Mouse (Mus musculus) megakaryocyte, embryonic 14.5 days (primary cell): Measurements from ENCODE around the gene Tmem39a. TPM values are rescaled to one million over a fixed set of nuclear protein-coding genes. Genes with fewer than 3 reads are reported as not detected.

Experiments
- H3K27me3 ChIP-seq: replicated peaks from 2 replicates; pipeline ENCODE3; 2012; ENCODE audit warnings: inconsistent platforms
- H3K36me3 ChIP-seq: replicated peaks from 2 replicates; pipeline ENCODE3; 2012; ENCODE audit warnings: low read length, inconsistent platforms, mixed read lengths
- H3K4me1 ChIP-seq: 2 replicates; pipeline ENCODE4 v1.6.1; 2012; ENCODE audit warnings: inconsistent platforms
- H3K4me3 ChIP-seq: replicated peaks from 2 replicates; pipeline ENCODE3; 2012; ENCODE audit warnings: moderate library complexity, mild to moderate bottlenecking, inconsistent platforms
- H3K9me3 ChIP-seq: 2 replicates; pipeline ENCODE4 v1.6.1; 2012; ENCODE audit warnings: inconsistent platforms
- FLI1 ChIP-seq: IDR thresholded peaks from 2 replicates; pipeline ENCODE4 v1.6.1; 2012; ENCODE audit warnings: low read length, inconsistent platforms, mixed read lengths
- GATA1 ChIP-seq: IDR thresholded peaks from 3 replicates; pipeline ENCODE4 v1.6.1; 2012; ENCODE audit warnings: mixed read lengths, low read length, inconsistent platforms, borderline replicate concordance
- polyA plus RNA-seq: library from polyadenylated mRNA; stranded (reverse); fragments of >175 nt; gene quantifications from 2 replicates; pipeline ENCODE4 v1.2.3, GENCODE M21; 2012; ENCODE audit warnings: low replicate concordance; ENCODE audit not compliant: insufficient read depth

Gene Tmem39a
- polyA plus RNA-seq, 1 experiment = 10.3 TPM

- H3K4me3 ChIP-seq = no peak overlapping the region
- H3K4me1 ChIP-seq = no peaks in the 10 kb centered on the region
- H3K27me3 ChIP-seq = peaks cover 2% of the 10 kb centered on the region
- no peak for TF ChIP-seq GATA1
- no peak for TF ChIP-seq FLI1
- H3K36me3 ChIP-seq = no peaks in the 10 kb centered on the region
- peaks cover 39% of the 10 kb centered on the region for H3K9me3 ChIP-seq
Measured at GRCm38 (mm10) chr16:38608687-38609086, 50.2 kb downstream of the Tmem39a start.

GRCm38 (mm10) chr16:38609092-38609491 is 50.6 kb downstream of the Tmem39a start:
- Histone ChIP-seq H3K27me3 (peaks cover 2% of the 10 kb centered on the region), H3K4me1 (no peaks in the 10 kb centered on the region), H3K9me3 (peaks cover 39% of the 10 kb centered on the region), H3K4me3 (no peak overlapping the region), H3K36me3 (no peaks in the 10 kb centered on the region)
- TF ChIP-seq FLI1 = no peak

GRCm38 (mm10) chr16:38612646-38613045 is 54.1 kb downstream of the Tmem39a start:
- Histone ChIP-seq H3K27me3 (no peaks in the 10 kb centered on the region), H3K9me3 (peaks cover 39% of the 10 kb centered on the region), H3K36me3 (no peaks in the 10 kb centered on the region), H3K4me3 (no peak overlapping the region), H3K4me1 (no peaks in the 10 kb centered on the region)
- TF ChIP-seq GATA1 = no peak
- no peak for TF ChIP-seq FLI1

- H3K4me3 ChIP-seq = no peak overlapping the region
- H3K27me3 ChIP-seq = no peaks in the 10 kb centered on the region
- no peaks in the 10 kb centered on the region for H3K4me1 ChIP-seq
- H3K9me3 ChIP-seq = peaks cover 39% of the 10 kb centered on the region
- TF ChIP-seq GATA1 (no peak), FLI1 (no peak)
- no peaks in the 10 kb centered on the region for H3K36me3 ChIP-seq
Measured at GRCm38 (mm10) chr16:38613646-38614045, 55.1 kb downstream of the Tmem39a start.

GRCm38 (mm10) chr16:38617977-38618376 is 59.5 kb downstream of the Tmem39a start:
- Histone ChIP-seq H3K9me3 (peaks cover 10% of the 10 kb centered on the region), H3K36me3 (no peaks in the 10 kb centered on the region), H3K4me3 (no peak overlapping the region), H3K27me3 (no peaks in the 10 kb centered on the region), H3K4me1 (no peaks in the 10 kb centered on the region)
- TF ChIP-seq GATA1 (no peak), FLI1 (no peak)

GRCm38 (mm10) chr16:38619054-38619453 is 60.6 kb downstream of the Tmem39a start:
- TF ChIP-seq FLI1 (no peak), GATA1 (no peak)
- no peak overlapping the region for H3K4me3 ChIP-seq
- H3K27me3 ChIP-seq = no peaks in the 10 kb centered on the region
- H3K9me3 ChIP-seq = peaks cover 10% of the 10 kb centered on the region
- H3K36me3 ChIP-seq = no peaks in the 10 kb centered on the region
- H3K4me1 ChIP-seq = no peaks in the 10 kb centered on the region

GRCm38 (mm10) chr16:38620696-38621450 is 62.4 kb downstream of the Tmem39a start:
- Histone ChIP-seq H3K36me3 (no peaks in the 10 kb centered on the region), H3K27me3 (no peaks in the 10 kb centered on the region), H3K4me3 (no peak overlapping the region), H3K9me3 (no peaks in the 10 kb centered on the region), H3K4me1 (no peaks in the 10 kb centered on the region)
- no peak for TF ChIP-seq FLI1
- TF ChIP-seq GATA1 = no peak

- Histone ChIP-seq H3K27me3 (no peaks in the 10 kb centered on the region), H3K4me1 (no peaks in the 10 kb centered on the region), H3K4me3 (no peak overlapping the region), H3K36me3 (no peaks in the 10 kb centered on the region), H3K9me3 (no peaks in the 10 kb centered on the region)
- no peak for TF ChIP-seq FLI1
- no peak for TF ChIP-seq GATA1
Measured at GRCm38 (mm10) chr16:38622283-38622682, 63.8 kb downstream of the Tmem39a start.

- no peaks in the 10 kb centered on the region for H3K9me3 ChIP-seq
- no peaks in the 10 kb centered on the region for H3K4me1 ChIP-seq
- H3K4me3 ChIP-seq = no peak overlapping the region
- H3K36me3 ChIP-seq = no peaks in the 10 kb centered on the region
- TF ChIP-seq FLI1 (no peak), GATA1 (no peak)
- H3K27me3 ChIP-seq = peaks cover 3% of the 10 kb centered on the region
Measured at GRCm38 (mm10) chr16:38624303-38624702, 65.8 kb downstream of the Tmem39a start.

- no peaks in the 10 kb centered on the region for H3K9me3 ChIP-seq
- no peaks in the 10 kb centered on the region for H3K4me1 ChIP-seq
- no peaks in the 10 kb centered on the region for H3K36me3 ChIP-seq
- TF ChIP-seq GATA1 (no peak), FLI1 (no peak)
- no peak overlapping the region for H3K4me3 ChIP-seq
- H3K27me3 ChIP-seq = peaks cover 3% of the 10 kb centered on the region
Measured at GRCm38 (mm10) chr16:38625411-38625810, 66.9 kb downstream of the Tmem39a start.
